Mouse (Mus musculus): ENCODE measurements around the gene Pdcd2. TPM values are rescaled to one million over a fixed set of nuclear protein-coding genes. Genes with fewer than 3 reads are reported as not detected.

The Pdcd2 gene
- 37.6 to 50.6 TPM (median 43.4 TPM) in 4 replicates for total RNA-seq (2023; ENCODE audit: inconsistent age)

DNA sequence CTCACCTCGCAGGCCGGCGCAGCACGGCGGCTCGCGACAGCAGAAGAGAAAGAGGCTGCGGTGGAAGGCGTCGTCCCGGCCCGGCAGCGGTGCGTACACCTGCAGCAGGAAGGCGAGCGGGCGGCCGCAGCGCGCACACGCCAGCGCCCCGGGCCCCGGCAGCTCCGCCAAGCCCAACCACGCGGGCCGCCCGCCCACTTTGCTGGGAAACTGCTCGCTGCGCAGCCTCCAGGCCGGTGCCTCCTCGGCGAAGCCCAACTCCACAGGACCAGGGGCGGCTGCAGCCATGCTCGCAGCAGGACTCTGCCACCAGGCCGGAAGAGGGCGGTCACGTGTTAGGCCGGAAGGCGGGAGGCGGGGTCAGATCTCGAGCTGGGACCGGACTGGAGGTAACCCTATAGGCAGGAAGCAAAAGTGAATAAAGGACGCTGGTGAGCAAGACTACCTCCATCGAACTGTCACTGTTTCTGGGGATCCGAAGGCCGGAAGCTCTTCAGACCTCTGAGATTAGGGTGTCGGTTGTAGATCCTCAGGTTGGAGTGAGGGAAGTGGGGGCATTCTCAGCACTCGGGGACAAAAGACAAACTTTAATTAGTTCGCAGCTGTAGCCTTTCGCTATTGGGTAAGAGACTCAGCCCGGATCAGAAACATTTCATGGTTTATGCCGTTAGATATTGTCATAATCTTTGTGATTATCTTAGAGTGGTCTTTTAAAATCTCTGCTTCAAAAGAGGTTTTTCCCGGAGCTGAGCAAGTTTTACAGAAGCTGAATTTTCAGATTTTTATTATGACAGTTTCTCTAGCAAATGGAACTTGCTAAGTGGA is at the start of gene Pdcd2:
Gene Pdcd2 (minus strand): TSS at position 316 of the 825 bp plus-strand sequence.

DNA sequence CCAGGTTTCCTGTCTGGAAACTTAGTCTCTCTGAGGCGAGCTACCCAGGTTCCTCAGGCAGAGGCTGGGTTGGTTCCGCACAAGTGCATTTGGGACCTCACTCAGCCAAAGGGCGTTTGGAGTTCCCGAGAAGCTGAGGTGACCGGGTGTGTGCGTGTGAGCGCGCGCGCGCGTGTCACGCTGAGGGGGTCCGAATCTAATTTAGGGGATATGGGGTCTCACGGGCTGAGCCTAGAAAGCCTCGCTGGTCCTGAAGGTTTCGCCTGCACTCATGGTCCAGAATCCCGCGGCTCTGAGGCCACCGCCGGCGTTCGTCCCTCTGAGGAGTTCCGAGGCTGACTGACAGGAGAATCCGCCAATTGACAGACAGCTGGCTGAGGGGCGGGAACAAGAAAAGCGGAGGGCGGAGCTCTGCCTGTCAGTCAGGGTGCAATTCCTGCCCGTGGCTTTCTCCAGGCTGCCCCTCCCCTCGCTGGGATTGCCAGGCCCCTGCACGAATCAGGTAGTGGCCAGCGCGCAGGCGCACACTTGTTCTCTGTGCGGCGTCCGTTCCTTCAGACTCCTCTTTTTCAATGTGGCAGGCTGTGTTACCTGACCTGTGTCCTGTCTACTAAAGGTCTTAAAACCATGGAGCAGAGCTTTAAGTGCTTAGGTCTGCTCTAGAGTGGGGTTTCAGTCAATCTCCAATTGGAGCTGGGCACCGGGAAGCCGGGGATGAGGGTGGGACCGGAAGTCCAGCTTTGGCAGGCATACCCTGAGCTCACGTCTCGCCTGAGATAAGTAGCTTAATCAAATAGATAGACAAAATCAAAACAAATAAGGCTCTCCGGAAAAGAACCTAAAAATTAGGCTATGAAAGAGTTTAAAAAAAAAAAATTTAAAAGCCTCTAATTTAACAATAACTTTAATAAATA is 37.2 kb upstream of the Pdcd2 start, which contains the start of gene Prdm9:
Gene Prdm9 (minus strand): TSS at position 341 of the 914 bp plus-strand sequence.

DNA sequence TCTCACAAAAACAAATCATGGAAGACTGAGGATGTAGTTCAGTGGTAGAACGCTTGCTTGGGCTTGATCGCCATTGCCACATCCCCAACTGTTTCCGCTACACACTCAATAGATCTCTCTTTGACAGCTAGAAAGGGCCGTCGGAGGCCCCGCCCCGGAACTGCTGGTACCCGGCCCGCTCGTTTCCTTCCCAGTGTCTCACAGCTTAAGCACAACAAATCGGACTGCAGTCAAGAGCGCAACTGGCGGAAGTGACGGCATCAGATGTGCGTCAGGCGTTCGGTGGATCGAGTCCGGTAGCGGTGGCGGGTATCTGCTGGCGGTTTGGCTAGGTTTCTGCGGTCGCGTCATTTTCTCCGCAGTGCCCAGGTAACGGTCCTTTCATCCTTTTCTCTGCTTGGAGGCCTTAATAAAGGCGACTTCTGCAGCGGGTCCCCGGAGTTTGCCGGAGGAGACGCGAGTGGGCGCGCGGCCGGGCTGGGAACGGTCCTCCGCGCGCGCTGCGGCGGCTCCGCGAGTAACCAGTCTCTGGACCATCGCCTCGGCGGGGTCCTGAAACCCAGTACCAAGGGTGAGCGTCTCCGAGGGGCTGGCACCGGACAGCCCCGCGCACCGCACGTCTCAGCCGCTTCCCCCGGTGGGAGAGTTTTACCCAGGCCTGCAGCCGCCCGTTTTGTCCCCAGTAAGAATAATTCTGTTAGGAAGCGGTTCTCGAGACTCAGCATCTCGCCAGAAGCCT is 27.3 kb downstream of the Pdcd2 start, which contains the start of the genes Psmb1 and Tbp:
Gene Psmb1 (minus strand): TSS at position 96 of the 739 bp plus-strand sequence.
Gene Tbp (plus strand): TSS at position 233 of the 739 bp plus-strand sequence.

Other genes starting within 250 kb of the Pdcd2 start
- gene Dll1, start 150.4 kb downstream of the Pdcd2 start, total RNA-seq (2023; ENCODE audit: inconsistent age) = 3.7 to 7.9 TPM (median 4.4 TPM) in 4 replicates
- gene Fam120b, start 131.1 kb downstream of the Pdcd2 start, total RNA-seq (2023; ENCODE audit: inconsistent age) = 31.5 to 34.4 TPM (median 32.4 TPM) in 4 replicates
- 106 to 115 TPM (median 109 TPM) in 4 replicates for gene Psmb1, start 27.6 kb downstream of the Pdcd2 start, total RNA-seq (2023; ENCODE audit: inconsistent age)
- gene Tbp, start 27.4 kb downstream of the Pdcd2 start, total RNA-seq (2023; ENCODE audit: inconsistent age) = 44.3 to 57.7 TPM (median 52.9 TPM) in 4 replicates
- gene Prdm9, start 37.1 kb upstream of the Pdcd2 start, total RNA-seq (2023; ENCODE audit: inconsistent age) = 30.4 to 37.6 TPM (median 32.5 TPM) in 4 replicates
- 105 to 122 TPM (median 118 TPM) in 4 replicates for gene Chd1, start 177.7 kb upstream of the Pdcd2 start, total RNA-seq (2023; ENCODE audit: inconsistent age)

Data from B cell, adult (primary cell).